Mouse (Mus musculus): ENCODE measurements around the gene Nr2c1.

Gene Nr2c1

GRCm38 (mm10) chr10:94204973-94205372 is 57.1 kb downstream of the Nr2c1 start:
- in situ Hi-C loops (cut with MboI, MseI), result no loop called here

GRCm38 (mm10) chr10:94210718-94211618 is 63.1 kb downstream of the Nr2c1 start:
- in situ Hi-C loops (cut with MboI, MseI), result no loop called here

- in situ Hi-C loops (cut with MboI, MseI), result no loop called here
Observed at GRCm38 (mm10) chr10:94211725-94212124, 63.9 kb downstream of the Nr2c1 start.

GRCm38 (mm10) chr10:94225026-94225750 is 77.4 kb downstream of the Nr2c1 start:
- in situ Hi-C loops (cut with MboI, MseI), result no loop called here

- in situ Hi-C loops (cut with MboI, MseI), result no loop called here
Observed at GRCm38 (mm10) chr10:94230172-94230981, 82.6 kb downstream of the Nr2c1 start.

GRCm38 (mm10) chr10:94231025-94231424 is 83.2 kb downstream of the Nr2c1 start:
- in situ Hi-C loops (cut with MboI, MseI), result no loop called here

- in situ Hi-C loops (cut with MboI, MseI), result no loop called here
Observed at GRCm38 (mm10) chr10:94235200-94235599, 87.4 kb downstream of the Nr2c1 start.

- in situ Hi-C loops (cut with MboI, MseI), result no loop called here
Observed at GRCm38 (mm10) chr10:94241346-94241745, 93.5 kb downstream of the Nr2c1 start.

Data from T-helper 2 cell (primary cell).